In genomic region chr16:4044093-4044492, GRCm38 (mm10) we compare ENCODE assay signal across 29 mouse cellular contexts. TPM values are rescaled to one million over a fixed set of nuclear protein-coding genes. Genes with fewer than 3 reads are reported as not detected.
DNase-seq lines count a peak whose midpoint lies in the region; ATAC-seq and TF ChIP-seq lines count a peak whose summit lies in the region.
"Had no signal": no experiment of that assay in that cellular context is flagged by ENCODE, and none has a peak within 500 bp of the region (broad histone marks: within the 10 kb centered on the region; RNA-seq: fewer than 3 reads in every experiment).

No protein-coding gene starts in this region.

- 87% methylated on average over 2 of the region's 2 CpGs for WGBS in intestine, embryonic 16.5 days
- 88% methylated on average over 2 of the region's 2 CpGs for WGBS in intestine, embryonic 15.5 days
- WGBS in kidney, adult 2 months = 78% methylated on average over 2 of the region's 2 CpGs
- 95% methylated on average over 2 of the region's 2 CpGs for WGBS in kidney, embryonic 14.5 days

- DNase-seq in adrenal gland, postnatal 10 days = peak; percentile 32
- DNase-seq in adrenal gland, adult 18-20 months (ENCODE audit: low spot score in 2 of 2) = no peak
- peak; percentile 81 for DNase-seq in kidney, adult 2 months
- DNase-seq in kidney, postnatal 36 days = peak; percentile 53 to 63
- no peak for DNase-seq in kidney, postnatal 14 days
- DNase-seq: cerebellum, adult 11-12 months; cerebellum, adult 8-10 months; cerebellum, postnatal 10 days; cerebellum, postnatal 36 days; embryo, embryonic 11 days; gastrocnemius, postnatal 25 days; heart, adult 18-20 months; heart, postnatal 10 days; heart, postnatal 36 days had no signal

- H3K36me3 ChIP-seq in intestine, embryonic 16.5 days (ENCODE audit: control insufficient read depth, insufficient read depth, low read length) = peaks cover 21% of the 10 kb centered on the region; the same call in 1 of the 2 replicates
- peaks cover 26% of the 10 kb centered on the region for H3K36me3 ChIP-seq in intestine, embryonic 15.5 days
- no peaks in the 10 kb centered on the region; the same call in 1 of the 2 replicates for H3K36me3 ChIP-seq in kidney, adult 2 months (ENCODE audit: control insufficient read depth, insufficient read depth, low read length)
- peaks cover 87% of the 10 kb centered on the region for H3K36me3 ChIP-seq in kidney, embryonic 14.5 days (ENCODE audit: control insufficient read depth, insufficient read depth, low read length)

- no peaks in the 10 kb centered on the region for H3K27me3 ChIP-seq in intestine, embryonic 16.5 days (replicated peaks; ENCODE audit: control insufficient read depth, insufficient read depth, low read length)
- no peaks in the 10 kb centered on the region for H3K27me3 ChIP-seq in intestine, embryonic 15.5 days (replicated peaks)
- H3K27me3 ChIP-seq in kidney, adult 2 months (replicated peaks; ENCODE audit: control insufficient read depth, insufficient read depth, low read length) = no peaks in the 10 kb centered on the region
- no peaks in the 10 kb centered on the region for H3K27me3 ChIP-seq in kidney, embryonic 14.5 days (ENCODE audit: control insufficient read depth, insufficient read depth, low read length)
- H3K27me3 ChIP-seq: embryonic facial prominence, embryonic 13.5 days; forebrain, embryonic 12.5 days; forebrain, embryonic 15.5 days; heart, embryonic 12.5 days; heart, embryonic 15.5 days; hindbrain, embryonic 13.5 days had no signal

- H3K9ac ChIP-seq in intestine, embryonic 16.5 days (ENCODE audit: low read depth, low read length) = no peak overlapping the region
- no peak overlapping the region for H3K9ac ChIP-seq in intestine, embryonic 15.5 days
- H3K9ac ChIP-seq in kidney, embryonic 14.5 days (ENCODE audit: low read depth, low read length) = no peak overlapping the region
- H3K9ac ChIP-seq: embryonic facial prominence, embryonic 13.5 days; forebrain, embryonic 12.5 days; forebrain, embryonic 15.5 days; heart, embryonic 12.5 days; heart, embryonic 15.5 days; hindbrain, embryonic 13.5 days had no signal

- H3K4me2 ChIP-seq in intestine, embryonic 16.5 days (ENCODE audit: low read depth, low read length) = no peak overlapping the region
- H3K4me2 ChIP-seq in intestine, embryonic 15.5 days (replicated peaks) = no peak overlapping the region
- H3K4me2 ChIP-seq in kidney, embryonic 14.5 days (replicated peaks; ENCODE audit: low read depth, low read length) = no peak overlapping the region
- H3K4me2 ChIP-seq: embryonic facial prominence, embryonic 13.5 days; forebrain, embryonic 12.5 days; forebrain, embryonic 15.5 days; heart, embryonic 12.5 days; heart, embryonic 15.5 days; hindbrain, embryonic 13.5 days had no signal

- peak; percentile 26; the same call in 1 of the 2 replicates for ATAC-seq in intestine, embryonic 16.5 days
- ATAC-seq in intestine, embryonic 15.5 days = no peak; the same call in 1 of the 2 replicates
- no peak for ATAC-seq in kidney, embryonic 14.5 days (ENCODE audit: low FRiP score, low TSS enrichment)
- ATAC-seq: activated CD4-positive, CD25-positive, alpha-beta regulatory T cell, adult 4 months; forebrain, embryonic 15.5 days; hindbrain, embryonic 16.5 days had no signal

- no peak overlapping the region for H3K27ac ChIP-seq in intestine, embryonic 16.5 days (ENCODE audit: low read length)
- H3K27ac ChIP-seq in intestine, embryonic 15.5 days = no peak overlapping the region
- H3K27ac ChIP-seq in kidney, adult 2 months (ENCODE audit: insufficient read depth, low read depth, low read length) = peak overlapping the region; percentile 9
- H3K27ac ChIP-seq in kidney, embryonic 14.5 days (ENCODE audit: low read depth, low read length) = no peak overlapping the region
- H3K27ac ChIP-seq: embryonic facial prominence, embryonic 10.5 days; embryonic facial prominence, embryonic 13.5 days; forebrain, embryonic 12.5 days; forebrain, embryonic 15.5 days; heart, embryonic 15.5 days; hindbrain, embryonic 10.5 days; hindbrain, embryonic 13.5 days had no signal

- H3K9me3 ChIP-seq in intestine, embryonic 16.5 days (ENCODE audit: control insufficient read depth, low read length) = no peaks in the 10 kb centered on the region
- no peaks in the 10 kb centered on the region for H3K9me3 ChIP-seq in intestine, embryonic 15.5 days
- no peaks in the 10 kb centered on the region for H3K9me3 ChIP-seq in kidney, embryonic 14.5 days (ENCODE audit: control insufficient read depth, low read length)
- H3K9me3 ChIP-seq: embryonic facial prominence, embryonic 10.5 days; embryonic facial prominence, embryonic 13.5 days; forebrain, embryonic 12.5 days; forebrain, embryonic 15.5 days; heart, embryonic 12.5 days; heart, embryonic 15.5 days; hindbrain, embryonic 10.5 days; hindbrain, embryonic 13.5 days had no signal

- TF ChIP-seq CTCF in kidney, adult 2 months (conservative IDR thresholded peaks at IDR 0.05; ENCODE audit: insufficient read depth, insufficient read length, low read depth, low read length) = no peak

- no peaks in the 10 kb centered on the region for H3K4me1 ChIP-seq in intestine, embryonic 16.5 days (ENCODE audit: control insufficient read depth, insufficient read depth, low read length)
- no peaks in the 10 kb centered on the region for H3K4me1 ChIP-seq in intestine, embryonic 15.5 days (replicated peaks)
- no peaks in the 10 kb centered on the region; the same call in 1 of the 2 replicates for H3K4me1 ChIP-seq in kidney, adult 2 months (ENCODE audit: control insufficient read depth, insufficient read depth, low read length)
- H3K4me1 ChIP-seq in kidney, embryonic 14.5 days (ENCODE audit: control insufficient read depth, insufficient read depth, low read length) = no peaks in the 10 kb centered on the region
- H3K4me1 ChIP-seq: embryonic facial prominence, embryonic 10.5 days; embryonic facial prominence, embryonic 13.5 days; forebrain, embryonic 12.5 days; forebrain, embryonic 15.5 days; heart, embryonic 12.5 days; heart, embryonic 15.5 days; hindbrain, embryonic 10.5 days; hindbrain, embryonic 13.5 days had no signal

- H3K4me3 ChIP-seq in intestine, embryonic 16.5 days (ENCODE audit: low read length) = no peak overlapping the region
- no peak overlapping the region for H3K4me3 ChIP-seq in intestine, embryonic 15.5 days (replicated peaks)
- no peak overlapping the region for H3K4me3 ChIP-seq in kidney, adult 2 months (ENCODE audit: insufficient read depth, low read depth, low read length)
- no peak overlapping the region for H3K4me3 ChIP-seq in kidney, embryonic 14.5 days (ENCODE audit: low read length)
- H3K4me3 ChIP-seq: embryonic facial prominence, embryonic 10.5 days; embryonic facial prominence, embryonic 13.5 days; erythroblast, embryonic 14.5 days; forebrain, embryonic 12.5 days; forebrain, embryonic 15.5 days; heart, embryonic 12.5 days; heart, embryonic 15.5 days; hindbrain, embryonic 10.5 days; hindbrain, embryonic 13.5 days had no signal

- TF ChIP-seq POLR2A in kidney, adult 2 months (IDR thresholded peaks at IDR 0.05; ENCODE audit: low read depth, low read length) = no peak

RNA-seq across cellular contexts. Expression of gene Dnase1, which starts 7.4 kb away (rescaled TPM):
- not detected for total RNA-seq in adrenal gland, postnatal 10 days (2021)
- total RNA-seq in adrenal gland, adult 18-20 months (2021) = 1 to 10 TPM in 1 of 2 experiments, not detected in 1; 1.5 TPM
- polyA plus RNA-seq in intestine, embryonic 16.5 days (2015; fragmentation: Nextera tagmentation; extraction: Ambion mirVana) = 4.3 and 4.5 TPM in 2 replicates
- 2.7 and 2.9 TPM in 2 replicates for polyA plus RNA-seq in intestine, embryonic 15.5 days (2015; fragmentation: Nextera tagmentation; extraction: Ambion mirVana)
- 2,240 and 2,440 TPM in 2 replicates for polyA plus RNA-seq in kidney, adult 2 months (2012; rRNA removed)
- polyA plus RNA-seq in kidney, embryonic 14.5 days (2014; fragmentation: Nextera tagmentation; extraction: Ambion mirVana) = 4.6 and 8.0 TPM in 2 replicates
- total RNA-seq: gastrocnemius, postnatal 25 days; heart, adult 18-20 months; heart, postnatal 10 days; heart, postnatal 36 days had no signal
- polyA plus RNA-seq: cortical plate, adult 2 months; erythroblast, embryonic 14.5 days had no signal

RNA-seq across cellular contexts. Expression of gene Trap1, which starts 33.5 kb away (rescaled TPM):
- 100 to 1,000 TPM; 189 to 198 TPM for total RNA-seq in adrenal gland, postnatal 10 days (2021)
- total RNA-seq in adrenal gland, adult 18-20 months (2021) = 100 to 1,000 TPM; 197 to 233 TPM
- polyA plus RNA-seq in intestine, embryonic 16.5 days (2015; fragmentation: Nextera tagmentation; extraction: Ambion mirVana) = 128 and 131 TPM in 2 replicates
- polyA plus RNA-seq in intestine, embryonic 15.5 days (2015; fragmentation: Nextera tagmentation; extraction: Ambion mirVana) = 115 and 116 TPM in 2 replicates
- polyA plus RNA-seq in kidney, adult 2 months (2012; rRNA removed) = 225 and 226 TPM in 2 replicates
- 95.9 and 116 TPM in 2 replicates for polyA plus RNA-seq in kidney, embryonic 14.5 days (2014; fragmentation: Nextera tagmentation; extraction: Ambion mirVana)

RNA-seq across cellular contexts. Expression of gene Slx4, which starts 40.5 kb away (rescaled TPM):
- total RNA-seq in adrenal gland, postnatal 10 days (2021) = 10 to 100 TPM; 19.8 to 21.3 TPM
- 10 to 100 TPM; 21.7 to 36.3 TPM for total RNA-seq in adrenal gland, adult 18-20 months (2021)
- polyA plus RNA-seq in intestine, embryonic 16.5 days (2015; fragmentation: Nextera tagmentation; extraction: Ambion mirVana) = 10.5 and 11.3 TPM in 2 replicates
- polyA plus RNA-seq in intestine, embryonic 15.5 days (2015; fragmentation: Nextera tagmentation; extraction: Ambion mirVana) = 12.5 and 15.1 TPM in 2 replicates
- 36.0 and 41.0 TPM in 2 replicates for polyA plus RNA-seq in kidney, adult 2 months (2012; rRNA removed)
- polyA plus RNA-seq in kidney, embryonic 14.5 days (2014; fragmentation: Nextera tagmentation; extraction: Ambion mirVana) = 15.8 and 33.2 TPM in 2 replicates

Comparison
In these comparisons a context has a peak if more than half of its experiments do, and no peak if none do; other contexts are left out.
1. DNase-seq: peak in adrenal gland, postnatal 10 days (single experiment), kidney, adult 2 months (single experiment) and kidney, postnatal 36 days (2 of 2); none in adrenal gland, adult 18-20 months (0 of 2) and kidney, postnatal 14 days (single experiment).
2. RNA of gene Dnase1, which starts 7.4 kb away (polyA plus RNA-seq): 2,240 to 2,440 TPM in kidney, adult 2 months; 4.6 to 8.0 TPM in kidney, embryonic 14.5 days, 4.3 to 4.5 TPM in intestine, embryonic 16.5 days and 2.7 to 2.9 TPM in intestine, embryonic 15.5 days; every median in the first group is over 100 times any median in the second.